Mouse (Mus musculus) monocyte, adult 5-6 weeks (primary cell): Measurements from ENCODE around the gene Zfp541. TPM values are rescaled to one million over a fixed set of nuclear protein-coding genes. Genes with fewer than 3 reads are reported as not detected.

ENCODE experiments used
- ATAC-seq: fragments of 153-309, 156-312 bp; replicated peaks from 2 replicates; pipeline ENCODE4 v1.8.0; 2017; ENCODE audit warnings: mild to moderate bottlenecking; ENCODE audit not compliant: low TSS enrichment, insufficient number of reproducible peaks, severe bottlenecking, poor library complexity, low FRiP score
- total RNA-seq: library from RNA; stranded (forward); fragments of 200-1000, 200-491, 200-594 nt; gene quantifications from 3 replicates; pipeline ENCODE4 v1.2.3, GENCODE M21; 2017

The Zfp541 gene
- total RNA-seq, 1 experiment from 2014 or later: not detected

- ATAC-seq: no peak
Measured at GRCm38 (mm10) chr7:16056459-16057135, 5.0 kb upstream of the Zfp541 start.

GRCm38 (mm10) chr7:16057136-16057534 is 4.5 kb upstream of the Zfp541 start:
- no peak for ATAC-seq

GRCm38 (mm10) chr7:16062099-16062420 is 446 bp downstream of the Zfp541 start:
- no peak for ATAC-seq

GRCm38 (mm10) chr7:16063490-16063889 is 1.9 kb downstream of the Zfp541 start:
- ATAC-seq: 0 out of 2 replicates have a peak, but pooled peaks have one; percentile 50

- peak; percentile 77 for ATAC-seq
Measured at GRCm38 (mm10) chr7:16070846-16071245, 9.2 kb downstream of the Zfp541 start.

- ATAC-seq: no peak
Measured at GRCm38 (mm10) chr7:16071906-16072305, 10.3 kb downstream of the Zfp541 start.

- no peak for ATAC-seq
Measured at GRCm38 (mm10) chr7:16079947-16080346, 18.3 kb downstream of the Zfp541 start.

- no peak for ATAC-seq
Measured at GRCm38 (mm10) chr7:16080581-16080980, 19.0 kb downstream of the Zfp541 start.

- ATAC-seq: no peak
Measured at GRCm38 (mm10) chr7:16083361-16083760, 21.7 kb downstream of the Zfp541 start.

GRCm38 (mm10) chr7:16087587-16087986 is 26.0 kb downstream of the Zfp541 start:
- no peak for ATAC-seq

- ATAC-seq: no peak
Measured at GRCm38 (mm10) chr7:16094592-16094991, 33.0 kb downstream of the Zfp541 start.

GRCm38 (mm10) chr7:16098021-16099017 is 36.7 kb downstream of the Zfp541 start, which contains the start of gene Napa:
Gene Napa, plus strand, starts transcription at chr7:16098458.
- peak; percentile 92 for ATAC-seq

GRCm38 (mm10) chr7:16099901-16100300 is 38.3 kb downstream of the Zfp541 start:
- no peak for ATAC-seq

- ATAC-seq: no peak
Measured at GRCm38 (mm10) chr7:16101081-16101480, 39.5 kb downstream of the Zfp541 start.

- no peak for ATAC-seq
Measured at GRCm38 (mm10) chr7:16101726-16102475, 40.3 kb downstream of the Zfp541 start.

GRCm38 (mm10) chr7:16102686-16103226 is 41.1 kb downstream of the Zfp541 start:
- ATAC-seq: no peak

GRCm38 (mm10) chr7:16103760-16104159 is 42.1 kb downstream of the Zfp541 start:
- ATAC-seq: no peak

- ATAC-seq: no peak
Measured at GRCm38 (mm10) chr7:16104611-16105388, 43.2 kb downstream of the Zfp541 start.
